Mouse (Mus musculus) kidney, postnatal 10 days (tissue): ENCODE results near the gene Jph3.

ENCODE experiments used
- DNase-seq: peaks from one replicate; pipeline ENCODE4 v3.0.0; 2021; ENCODE audit warnings: mixed read lengths

The Jph3 gene

DNA sequence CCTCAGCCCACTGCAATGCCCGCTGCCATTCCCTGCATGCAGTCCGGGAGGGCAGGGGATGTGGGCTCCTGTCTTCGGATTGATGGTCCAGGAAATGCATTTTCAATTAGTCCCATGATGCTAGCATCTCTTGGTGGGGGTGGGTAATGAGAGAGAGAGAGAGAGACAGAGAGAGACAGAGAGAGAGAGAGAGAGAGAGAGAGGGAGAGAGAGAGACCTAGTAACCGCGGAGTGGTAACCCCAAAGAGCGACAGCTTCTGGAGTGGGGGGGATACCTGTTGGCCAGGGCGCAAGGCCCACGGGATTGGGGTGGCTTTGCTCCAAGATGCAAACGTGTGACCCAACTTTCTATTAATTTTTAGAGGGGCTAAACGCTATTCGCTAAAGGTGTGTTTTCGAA is at the start of gene Jph3:
Gene Jph3, plus strand, starts transcription at position 301 of the 400 bp plus-strand sequence.
- no peak for DNase-seq

DNA sequence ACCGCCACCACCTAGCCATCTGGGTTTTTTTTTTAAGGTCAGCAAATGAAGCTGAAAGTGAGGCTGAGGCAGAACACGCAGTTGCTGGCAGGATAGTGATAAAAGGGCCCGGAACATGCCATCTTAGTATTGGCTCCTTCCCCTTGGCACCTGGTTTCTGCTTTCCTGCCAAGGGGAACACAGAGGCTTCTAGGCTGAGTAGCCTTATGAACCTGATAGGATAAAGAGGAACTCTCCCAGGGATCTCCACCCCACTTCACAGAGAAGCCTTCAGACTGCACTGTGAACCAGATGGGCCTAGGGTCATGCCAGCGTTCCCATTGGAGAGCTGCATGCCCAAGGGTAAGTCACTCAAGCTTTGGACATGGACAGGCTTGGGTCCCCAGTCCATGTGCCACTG is 48.5 kb upstream of the Jph3 start:
- DNase-seq = no peak

DNA sequence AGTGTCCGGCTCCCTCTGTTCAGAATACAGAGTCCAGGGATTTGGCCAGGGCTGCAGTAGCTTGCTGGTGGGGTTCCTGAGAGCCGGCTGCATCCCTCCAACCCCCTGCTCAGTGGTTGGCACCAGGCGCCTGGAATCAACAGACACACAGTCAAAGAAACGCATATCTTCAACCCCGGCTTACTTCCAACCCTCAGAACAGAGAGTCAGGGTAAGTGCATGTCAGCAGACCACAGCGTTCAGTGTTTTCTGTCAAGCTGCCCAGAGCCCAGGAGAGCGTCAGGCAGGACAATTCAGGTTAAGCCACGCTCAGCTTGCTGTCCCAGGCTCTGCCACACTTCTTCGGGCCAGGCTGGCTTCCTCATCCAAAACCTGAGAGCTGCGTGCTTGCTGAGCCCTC is 48.0 kb upstream of the Jph3 start:
- DNase-seq = no peak

- DNase-seq = no peak
These were observed 46.2 kb upstream of the Jph3 start for GRCm38 (mm10) chr8:121683083-121683832.

- peak; percentile 87 for DNase-seq
These were observed 44.0 kb upstream of the Jph3 start for GRCm38 (mm10) chr8:121685419-121685818.

DNA sequence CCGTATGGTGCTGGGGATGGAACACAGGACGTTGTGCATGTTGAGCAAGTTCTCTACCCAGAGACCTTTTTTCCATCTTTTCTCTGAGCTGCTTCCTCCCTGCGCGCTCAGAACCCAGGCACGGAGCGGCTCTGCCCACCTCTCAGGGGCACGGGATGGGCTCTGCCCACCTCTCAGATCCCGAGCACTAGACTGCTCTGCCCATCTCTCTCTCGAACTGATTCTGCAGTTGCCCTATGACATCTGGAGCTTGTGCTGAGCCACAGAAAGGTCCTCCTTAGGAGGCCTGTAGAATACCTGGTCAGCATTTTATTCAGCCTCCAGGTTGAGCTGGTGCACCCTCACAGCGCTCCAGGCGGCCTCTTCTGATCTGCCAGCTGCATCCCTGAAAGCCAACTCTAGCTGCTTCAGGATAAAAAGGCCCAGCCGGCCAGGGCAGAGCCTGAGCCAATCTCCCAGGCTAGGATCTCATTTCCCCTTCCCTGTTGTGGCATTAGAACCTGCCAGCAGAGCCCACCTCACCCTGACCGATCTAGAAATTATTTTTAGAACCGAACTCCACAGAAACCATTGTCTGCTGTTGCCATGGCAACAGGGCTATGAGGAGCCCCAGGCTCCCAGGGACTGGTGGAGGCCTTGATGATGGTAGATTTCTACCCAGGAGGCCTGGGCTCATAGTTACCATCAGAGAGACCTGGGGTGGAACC is 41.8 kb upstream of the Jph3 start:
- DNase-seq = peak; percentile 30

DNA sequence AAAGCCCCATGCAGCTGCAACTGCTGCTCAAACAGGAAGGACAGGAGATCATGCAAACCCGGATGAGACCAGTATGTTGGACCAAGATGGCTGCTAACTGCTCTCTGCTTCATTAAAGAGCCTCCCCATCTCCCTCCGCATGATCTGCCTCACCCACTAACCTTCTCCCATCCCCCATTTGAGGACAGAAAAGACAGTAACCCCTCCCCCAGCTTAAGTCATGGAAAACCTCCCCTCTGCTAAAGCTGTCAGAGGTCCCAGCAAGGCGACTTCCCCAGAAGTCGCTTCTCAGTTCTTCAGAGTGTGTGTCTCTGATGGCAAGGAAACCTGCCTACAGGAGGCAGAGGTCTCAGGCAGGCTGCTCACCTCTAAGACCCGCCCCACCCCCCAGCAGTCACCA is 40.9 kb upstream of the Jph3 start:
- no peak for DNase-seq

DNA sequence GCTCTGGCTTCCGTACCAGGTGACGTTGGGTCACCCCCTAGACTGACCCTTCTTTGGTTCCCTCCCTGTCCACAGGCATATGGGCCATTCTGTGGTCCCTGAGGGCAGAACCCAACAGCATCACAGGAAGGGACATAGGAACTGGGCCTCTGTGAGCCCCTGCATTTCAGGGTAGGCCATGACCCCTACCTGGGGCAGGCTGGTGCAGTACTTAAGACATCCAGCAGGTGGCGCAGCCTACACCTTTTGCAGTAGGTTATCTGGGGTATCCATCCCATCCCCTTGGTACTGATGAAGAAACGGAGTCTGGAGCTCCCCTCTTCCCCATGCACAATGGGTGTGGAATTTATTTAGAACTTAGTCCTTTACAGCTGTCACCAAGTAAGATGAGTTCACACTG is 35.0 kb upstream of the Jph3 start:
- DNase-seq = peak; percentile 68

DNA sequence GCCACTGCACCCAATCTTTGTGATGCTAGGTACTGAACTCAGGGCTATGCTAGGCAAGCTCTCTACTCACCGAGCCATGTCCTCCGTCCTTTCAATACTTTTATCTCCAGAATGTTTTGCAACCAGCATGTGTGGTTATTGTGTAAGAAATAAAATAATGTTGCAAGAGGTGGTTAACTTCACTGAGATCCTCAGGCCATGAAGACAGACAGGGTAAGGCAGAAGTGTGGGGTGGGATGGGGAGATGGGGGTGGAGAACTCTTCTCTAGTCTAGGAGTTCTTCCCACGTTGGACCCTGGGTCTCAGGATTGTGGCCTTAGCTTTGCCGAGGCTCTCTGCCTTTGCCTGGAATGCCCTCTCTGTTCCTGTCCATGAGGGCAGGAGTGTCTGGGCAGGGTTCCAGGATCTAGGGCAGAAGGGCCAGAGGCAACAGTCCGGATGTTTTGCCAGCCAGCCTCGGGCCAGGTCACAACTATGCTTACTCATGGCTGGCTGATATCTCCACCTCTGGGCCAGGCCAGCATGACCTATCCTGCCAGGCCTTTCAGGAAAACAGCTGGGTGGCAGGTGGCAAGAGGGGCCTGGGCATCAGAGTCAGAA is 33.7 kb upstream of the Jph3 start:
- peak; percentile 80 for DNase-seq

GRCm38 (mm10) chr8:121697735-121698614 is 31.4 kb upstream of the Jph3 start:
- DNase-seq = peak; percentile 32

DNA sequence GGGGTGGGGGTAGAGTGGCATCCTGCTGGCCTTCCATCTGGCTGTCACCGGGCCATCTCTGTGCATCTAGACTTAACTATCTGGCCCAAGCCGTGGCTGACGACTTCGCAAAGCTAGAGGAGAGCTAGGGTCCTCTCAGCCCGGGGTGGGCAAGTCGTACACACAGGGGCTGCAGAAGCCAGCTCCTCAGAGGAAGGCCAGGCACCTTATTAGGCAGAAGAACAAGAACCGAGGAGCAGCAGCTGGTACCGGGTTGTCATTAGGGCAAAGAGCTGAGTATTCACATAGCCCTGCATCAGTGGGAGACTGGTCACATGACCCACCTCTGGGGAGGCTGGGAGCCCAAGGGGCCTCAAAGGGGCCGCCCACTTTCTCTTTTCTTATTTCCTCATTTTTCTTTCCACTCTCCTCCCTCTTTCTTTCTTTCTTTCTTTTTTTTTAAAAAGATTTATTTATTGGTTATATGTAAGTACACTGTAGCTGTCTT is 30.8 kb upstream of the Jph3 start:
- DNase-seq = no peak

GRCm38 (mm10) chr8:121699936-121700335 is 29.5 kb upstream of the Jph3 start:
- DNase-seq = no peak

DNA sequence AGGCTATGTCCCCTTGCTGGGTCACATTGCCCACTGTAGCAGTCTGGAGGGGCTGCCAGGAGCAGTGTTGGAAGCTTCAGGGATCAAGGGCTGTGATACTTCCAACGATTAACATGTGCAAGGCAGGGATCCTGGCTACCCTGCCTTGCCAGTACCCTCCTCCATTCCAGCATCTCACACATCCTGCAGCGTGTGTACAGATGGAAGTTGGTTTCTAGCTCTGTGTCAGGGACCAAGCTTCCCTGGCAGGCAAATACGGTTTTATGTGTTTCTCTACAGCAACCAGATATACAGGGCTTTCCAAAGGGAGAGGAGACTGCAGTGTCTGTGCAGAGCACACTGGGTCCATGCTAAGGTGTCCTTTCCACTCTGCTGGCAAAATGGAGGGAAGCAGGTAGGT is 24.2 kb upstream of the Jph3 start:
- DNase-seq = no peak

DNA sequence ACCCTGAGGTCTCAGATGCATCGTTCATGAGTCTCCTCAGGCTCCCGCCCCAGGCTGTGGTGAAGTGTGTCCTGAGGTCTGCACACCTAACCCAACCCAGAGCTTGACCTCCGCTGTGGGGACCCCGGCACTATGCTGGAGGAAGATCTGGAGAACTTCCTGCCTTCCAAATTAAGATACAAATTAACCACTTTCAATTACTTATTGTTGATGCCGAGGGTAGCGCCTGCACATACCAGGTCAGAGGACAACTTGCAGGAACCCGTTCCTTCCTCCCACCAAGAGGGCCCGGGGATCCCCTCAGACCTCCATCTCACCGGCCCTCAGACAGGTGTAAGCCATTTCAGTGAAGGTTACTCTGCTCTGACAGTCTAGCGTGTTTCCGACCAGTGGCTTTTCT is 22.5 kb upstream of the Jph3 start:
- DNase-seq = no peak

DNA sequence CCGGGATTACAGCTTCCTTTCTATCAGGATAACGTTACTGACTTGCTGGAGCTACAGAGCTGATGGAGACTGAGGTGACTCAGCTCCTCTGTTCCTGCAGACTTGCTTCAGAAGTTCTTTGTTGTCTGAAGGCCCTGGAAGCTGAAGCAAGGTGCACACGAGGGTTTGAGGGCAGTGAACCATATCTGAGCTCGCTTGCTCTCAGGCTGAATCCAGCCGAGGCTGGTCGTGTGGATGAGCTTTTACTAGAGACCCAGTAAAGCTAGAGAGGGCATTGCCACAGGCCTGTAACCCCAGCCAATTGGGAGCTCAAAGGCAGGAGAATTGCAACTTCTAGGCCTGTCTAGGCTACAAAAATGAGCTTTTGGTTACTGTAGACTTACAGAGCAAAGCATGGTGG is 21.0 kb upstream of the Jph3 start:
- DNase-seq = peak; percentile 51

GRCm38 (mm10) chr8:121717502-121717901 is 11.9 kb upstream of the Jph3 start:
- DNase-seq = no peak

DNA sequence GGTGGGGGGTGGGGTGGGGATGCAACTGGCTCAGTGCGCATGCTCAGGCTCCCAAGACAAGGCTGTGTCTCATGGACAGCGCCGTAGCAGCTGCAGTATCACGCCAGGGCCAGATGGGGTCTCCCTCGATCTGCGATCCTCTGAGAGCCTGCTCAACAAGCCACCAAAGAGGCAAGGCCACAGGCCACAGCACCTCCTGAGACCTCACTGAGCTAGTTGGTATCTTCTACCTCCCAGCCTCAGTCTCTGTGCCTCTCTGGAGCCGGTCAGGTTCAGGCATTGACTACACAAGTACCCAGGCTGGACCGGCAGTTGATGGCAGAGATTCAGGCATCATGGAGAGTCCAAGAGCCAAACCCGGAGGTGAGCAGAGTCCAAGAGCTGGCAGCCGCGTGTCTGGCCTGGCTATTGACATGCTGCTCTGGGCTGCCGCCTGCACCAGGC is 11.4 kb upstream of the Jph3 start:
- DNase-seq = peak; percentile 92

DNA sequence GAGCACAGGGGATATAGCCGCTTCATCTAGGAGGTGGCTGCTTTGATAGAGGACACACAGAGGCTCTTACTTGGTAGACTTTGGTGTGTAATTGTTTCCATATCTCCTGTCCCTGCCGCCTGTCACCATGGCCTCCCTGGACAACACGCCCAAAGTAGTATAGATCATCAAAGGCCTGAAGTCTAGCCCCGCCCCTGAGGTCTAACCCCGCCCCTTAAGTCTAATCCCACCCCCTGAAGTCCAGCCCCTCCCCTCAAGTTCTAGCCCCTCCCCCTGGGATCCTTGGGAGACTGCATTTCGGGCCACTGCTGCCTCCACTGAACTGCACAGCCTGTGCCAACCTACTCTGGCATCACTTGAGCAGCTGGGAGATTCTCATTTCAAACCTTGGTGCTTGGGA is 10.5 kb upstream of the Jph3 start:
- DNase-seq = no peak

- DNase-seq = no peak
These were observed 8.4 kb upstream of the Jph3 start for GRCm38 (mm10) chr8:121721072-121721471.

GRCm38 (mm10) chr8:121723846-121724245 is 5.6 kb upstream of the Jph3 start:
- DNase-seq = no peak

GRCm38 (mm10) chr8:121727164-121727563 is 2.3 kb upstream of the Jph3 start:
- no peak for DNase-seq

- DNase-seq = no peak
These were observed 331 bp downstream of the Jph3 start for GRCm38 (mm10) chr8:121729754-121730153.

GRCm38 (mm10) chr8:121730170-121730569 is 747 bp downstream of the Jph3 start:
- DNase-seq = peak; percentile 26
